Mouse (Mus musculus): Measurements from ENCODE around the gene Grin1.

GRCm38 (mm10) chr2:25354211-25354610 lies 35.2 kb upstream of the Grin1 start:
- TF ChIP-seq GATA1 (IDR thresholded peaks at IDR 0.05; ENCODE audit: low read length) (no peak), TAL1 (IDR thresholded peaks at IDR 0.05; ENCODE audit: low read length) (no peak)

Measured in erythroblast, embryonic 14.5 days (primary cell).